ENCODE assay signal across 17 mouse cellular contexts in genomic region chr2:77470716-77471115, GRCm38 (mm10).
"Had no signal": no experiment of that assay in that cellular context is flagged by ENCODE, and none has a peak within 500 bp of the region (broad histone marks: within the 10 kb centered on the region; RNA-seq: fewer than 3 reads in every experiment).

No protein-coding gene starts in this region.

- DNase-seq: liver, postnatal 0 days; lung, adult 2 months; lung, postnatal 14 days; lung, postnatal 36 days; right cerebral cortex, postnatal 14 days; thymus, adult 2 months; thymus, postnatal 25 days; thymus, postnatal 4 days had no signal

- H3K27ac ChIP-seq: liver, embryonic 15.5 days; lung, embryonic 15.5 days; macrophage; midbrain, embryonic 13.5 days; midbrain, embryonic 15.5 days; neural tube, embryonic 12.5 days; stomach, embryonic 15.5 days; stomach, postnatal 0 days had no signal

- H3K4me1 ChIP-seq: liver, embryonic 15.5 days; lung, embryonic 15.5 days; megakaryocyte, embryonic 14.5 days; midbrain, embryonic 13.5 days; midbrain, embryonic 15.5 days; stomach, embryonic 15.5 days had no signal

- H3K27me3 ChIP-seq: liver, embryonic 15.5 days; lung, embryonic 15.5 days; megakaryocyte, embryonic 14.5 days; midbrain, embryonic 13.5 days; midbrain, embryonic 15.5 days; neural tube, embryonic 12.5 days; stomach, embryonic 15.5 days had no signal

- H3K4me3 ChIP-seq: liver, embryonic 15.5 days; lung, embryonic 15.5 days; megakaryocyte, embryonic 14.5 days; midbrain, embryonic 13.5 days; midbrain, embryonic 15.5 days; neural tube, embryonic 12.5 days; stomach, embryonic 15.5 days had no signal
